Mouse (Mus musculus): Measurements from ENCODE around the gene Ahsg. TPM values are rescaled to one million over a fixed set of nuclear protein-coding genes. Genes with fewer than 3 reads are reported as not detected.
A peak's percentile ranks its signal among the peaks of the same experiment; 100 is the strongest.

Gene Ahsg
- 32.5 and 114 TPM in 2 replicates for polyA plus RNA-seq (2015; fragmentation: Nextera tagmentation; extraction: Ambion mirVana)

GRCm38 (mm10) chr16:22890683-22891510 is at the start of gene Ahsg:
Gene Ahsg (plus strand): TSS chr16:22891277.
- WGBS: 79% methylated on average over 11 of the region's 11 CpGs

GRCm38 (mm10) chr16:22842871-22843270 is 48.2 kb upstream of the Ahsg start:
- no peak overlapping the region for H3K9ac ChIP-seq
- H3K4me1 ChIP-seq: peaks cover 4% of the 10 kb centered on the region; the same call in 1 of the 2 replicates
- no peak overlapping the region for H3K4me3 ChIP-seq (replicated peaks)
- ATAC-seq (ENCODE audit: insufficient read depth, low FRiP score, low read depth): peak; percentile 82
- H3K27me3 ChIP-seq (replicated peaks): no peaks in the 10 kb centered on the region
- no peak overlapping the region for H3K4me2 ChIP-seq
- 78% methylated on average over 5 of the region's 5 CpGs for WGBS
- no peaks in the 10 kb centered on the region for H3K9me3 ChIP-seq
- peaks cover 8% of the 10 kb centered on the region for H3K36me3 ChIP-seq
- H3K27ac ChIP-seq: no peak overlapping the region

More at GRCm38 (mm10) chr16:22890683-22891510, at the start of gene Ahsg:
- no peak within 1 kb of the TSS for H3K4me3 ChIP-seq (replicated peaks)
- H3K27me3 ChIP-seq (replicated peaks): no peaks in the 10 kb centered on the region
- no peak within 1 kb of the TSS for H3K27ac ChIP-seq
- H3K4me2 ChIP-seq: no peak within 1 kb of the TSS
- ATAC-seq (ENCODE audit: insufficient read depth, low FRiP score, low read depth): no peak
- H3K36me3 ChIP-seq: no peaks in the 10 kb centered on the region
- H3K9ac ChIP-seq: no peak within 1 kb of the TSS
- no peaks in the 10 kb centered on the region for H3K4me1 ChIP-seq
- H3K9me3 ChIP-seq: no peaks in the 10 kb centered on the region

DNA sequence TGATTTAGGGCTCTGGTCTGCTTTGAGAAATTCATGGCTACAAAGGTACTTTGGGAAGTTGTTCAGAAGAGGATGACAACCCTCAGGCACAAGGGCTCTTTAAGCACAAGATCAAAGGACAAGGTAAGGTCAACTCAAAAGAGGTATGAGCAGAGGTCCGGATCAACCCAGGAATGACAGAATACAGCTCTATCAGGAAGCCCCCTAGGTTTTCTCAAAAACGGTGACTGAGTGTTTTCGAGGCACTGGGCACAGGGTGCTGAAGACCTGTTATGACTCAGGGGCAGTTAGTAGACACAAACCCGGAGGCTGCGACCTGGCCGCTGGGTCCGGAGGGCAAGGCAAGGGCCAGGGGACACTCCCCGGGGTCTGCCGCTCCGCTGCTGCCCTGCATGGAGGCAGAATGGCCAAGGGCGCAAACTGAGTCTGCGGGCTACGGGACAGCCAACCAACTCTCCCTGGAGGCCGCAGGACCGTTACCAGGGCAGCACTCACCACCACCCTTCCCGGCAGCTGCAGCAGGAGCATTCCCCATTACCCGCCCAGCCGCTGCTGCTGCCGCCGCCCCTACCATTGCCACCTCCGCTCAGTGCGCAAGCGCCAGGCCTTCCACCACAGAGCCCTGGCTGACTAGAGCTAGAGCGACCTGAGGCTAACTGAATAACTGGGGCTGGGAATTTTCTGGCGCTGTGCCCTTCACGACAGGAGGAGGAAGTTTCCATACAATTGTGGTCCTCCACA is 46.8 kb upstream of the Ahsg start:
- Histone ChIP-seq H3K27me3 (replicated peaks) (no peaks in the 10 kb centered on the region), H3K4me3 (replicated peaks) (peak overlapping the region; percentile 54), H3K9me3 (no peaks in the 10 kb centered on the region), H3K27ac (peak overlapping the region; percentile 40; the same call in 1 of the 2 replicates), H3K4me1 (peaks cover 4% of the 10 kb centered on the region; the same call in 1 of the 2 replicates), H3K9ac (peak overlapping the region; percentile 63), H3K36me3 (peaks cover 8% of the 10 kb centered on the region), H3K4me2 (peak overlapping the region; percentile 88)
- peak; percentile 88 for ATAC-seq (ENCODE audit: insufficient read depth, low FRiP score, low read depth)
- WGBS: 8% methylated on average over 26 of the region's 26 CpGs

DNA sequence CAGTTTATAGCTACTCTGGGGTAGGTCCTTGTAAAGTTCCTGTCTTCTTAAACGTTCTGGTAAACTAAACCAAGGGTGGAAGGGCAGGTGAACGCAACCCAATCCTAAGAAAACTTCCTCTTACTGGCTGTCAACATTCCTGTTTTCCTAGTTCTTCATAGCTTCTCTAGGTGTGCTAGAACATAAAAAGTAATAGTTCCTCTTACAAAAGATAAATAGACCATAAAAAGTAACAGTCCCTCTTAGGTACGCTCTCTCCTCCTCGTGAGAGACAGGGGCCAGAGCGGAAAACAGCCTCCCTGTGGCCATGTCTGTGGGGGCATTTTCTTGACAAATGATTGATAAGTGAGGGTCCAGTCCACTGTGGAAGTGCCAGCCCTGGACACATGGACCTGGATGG is 46.2 kb upstream of the Ahsg start:
- Histone ChIP-seq H3K36me3 (peaks cover 6% of the 10 kb centered on the region), H3K4me1 (peaks cover 4% of the 10 kb centered on the region; the same call in 1 of the 2 replicates), H3K27me3 (replicated peaks) (no peaks in the 10 kb centered on the region), H3K4me2 (peak overlapping the region; percentile 88), H3K27ac (peak overlapping the region; percentile 40; the same call in 1 of the 2 replicates), H3K9ac (no peak overlapping the region), H3K9me3 (no peaks in the 10 kb centered on the region), H3K4me3 (replicated peaks) (peak overlapping the region; percentile 54)
- ATAC-seq (ENCODE audit: insufficient read depth, low FRiP score, low read depth): no peak
- 57% methylated on average over 5 of the region's 5 CpGs for WGBS

GRCm38 (mm10) chr16:22845481-22845880 is 45.6 kb upstream of the Ahsg start:
- H3K4me2 ChIP-seq: no peak overlapping the region
- ATAC-seq (ENCODE audit: insufficient read depth, low FRiP score, low read depth): no peak
- no peaks in the 10 kb centered on the region for H3K27me3 ChIP-seq (replicated peaks)
- H3K4me3 ChIP-seq (replicated peaks): no peak overlapping the region
- H3K36me3 ChIP-seq: no peaks in the 10 kb centered on the region; the same call in 1 of the 2 replicates
- 81% methylated on average over 4 of the region's 4 CpGs for WGBS
- no peaks in the 10 kb centered on the region for H3K9me3 ChIP-seq
- peaks cover 4% of the 10 kb centered on the region; the same call in 1 of the 2 replicates for H3K4me1 ChIP-seq
- no peak overlapping the region for H3K27ac ChIP-seq
- no peak overlapping the region for H3K9ac ChIP-seq

DNA sequence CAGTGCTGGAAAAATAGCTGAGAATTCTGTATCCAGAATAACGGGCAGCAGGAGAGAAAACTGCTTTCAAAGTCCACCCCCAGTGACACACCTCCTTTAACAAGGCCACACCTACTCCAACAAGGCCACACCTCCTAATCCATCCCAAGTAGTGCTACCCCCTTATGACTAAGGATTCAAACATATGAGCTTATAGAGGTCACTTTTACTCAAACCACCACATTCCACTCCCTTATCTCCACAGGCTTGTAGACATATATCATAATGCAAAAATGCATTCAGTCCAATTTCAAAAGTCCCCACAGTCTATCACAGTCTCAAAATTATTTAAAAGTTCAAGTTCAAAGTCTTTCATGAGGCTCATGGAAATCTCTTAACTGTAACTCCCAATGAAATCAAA is 43.4 kb upstream of the Ahsg start:
- no peaks in the 10 kb centered on the region for H3K9me3 ChIP-seq

DNA sequence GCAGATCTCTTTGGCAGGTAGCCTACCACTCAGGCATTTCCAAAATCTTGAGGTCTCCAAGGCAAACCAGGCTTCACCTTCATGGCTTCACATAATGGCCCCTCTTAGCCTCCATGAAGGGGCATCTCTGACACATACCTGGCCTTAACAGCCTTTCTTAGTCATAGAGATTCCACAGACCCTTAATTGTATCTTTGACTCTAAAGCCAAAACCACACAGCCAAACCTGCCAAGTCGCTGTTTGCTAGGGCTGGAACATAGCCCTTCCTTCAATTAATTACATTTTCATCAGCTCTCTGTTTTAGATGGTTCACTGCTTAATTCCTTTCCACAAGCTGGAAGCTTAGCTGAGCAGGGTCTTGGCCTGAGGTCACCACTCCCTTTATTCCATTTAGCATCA is 42.7 kb upstream of the Ahsg start:
- Histone ChIP-seq H3K4me1 (peaks cover 4% of the 10 kb centered on the region; the same call in 1 of the 2 replicates), H3K27me3 (replicated peaks) (no peaks in the 10 kb centered on the region), H3K9ac (no peak overlapping the region), H3K9me3 (no peaks in the 10 kb centered on the region), H3K4me2 (no peak overlapping the region), H3K4me3 (replicated peaks) (no peak overlapping the region), H3K27ac (no peak overlapping the region), H3K36me3 (no peaks in the 10 kb centered on the region)
- 73% methylated on average over 1 of the region's 1 CpGs for WGBS
- no peak for ATAC-seq (ENCODE audit: insufficient read depth, low FRiP score, low read depth)

More for the DNA sequence above, 43.4 kb upstream of the Ahsg start:
- 94% methylated on average over 1 of the region's 1 CpGs for WGBS
- H3K9ac ChIP-seq: no peak overlapping the region
- ATAC-seq (ENCODE audit: insufficient read depth, low FRiP score, low read depth): no peak
- H3K27ac ChIP-seq: no peak overlapping the region
- peaks cover 4% of the 10 kb centered on the region; the same call in 1 of the 2 replicates for H3K4me1 ChIP-seq
- H3K27me3 ChIP-seq (replicated peaks): no peaks in the 10 kb centered on the region
- H3K36me3 ChIP-seq: no peaks in the 10 kb centered on the region
- no peak overlapping the region for H3K4me2 ChIP-seq
- no peak overlapping the region for H3K4me3 ChIP-seq (replicated peaks)

DNA sequence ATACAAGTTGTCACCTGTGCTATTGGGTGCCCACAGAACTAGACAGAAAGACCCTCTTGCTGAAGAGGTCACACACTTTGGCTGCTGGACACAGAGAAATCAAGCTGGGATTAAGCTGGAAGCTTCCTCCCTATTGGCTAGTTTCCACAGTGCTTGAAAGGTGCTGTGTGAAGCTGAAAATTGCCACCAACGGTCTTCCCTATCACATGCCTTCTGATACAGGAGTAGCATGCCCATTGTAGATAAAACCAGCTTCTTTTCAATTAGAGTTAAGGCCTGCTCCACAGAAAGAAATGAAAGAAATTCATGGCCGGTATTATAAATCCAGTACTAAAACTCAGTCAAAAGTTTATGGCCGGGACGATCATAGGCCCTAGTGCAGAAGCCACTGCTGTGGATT is 38.4 kb upstream of the Ahsg start:
- no peaks in the 10 kb centered on the region for H3K4me1 ChIP-seq
- H3K4me2 ChIP-seq: no peak overlapping the region
- WGBS: 91% methylated on average over 4 of the region's 4 CpGs
- H3K9ac ChIP-seq: no peak overlapping the region
- H3K36me3 ChIP-seq: no peaks in the 10 kb centered on the region
- no peaks in the 10 kb centered on the region for H3K9me3 ChIP-seq
- H3K27me3 ChIP-seq (replicated peaks): no peaks in the 10 kb centered on the region
- no peak overlapping the region for H3K4me3 ChIP-seq (replicated peaks)
- no peak for ATAC-seq (ENCODE audit: insufficient read depth, low FRiP score, low read depth)
- no peak overlapping the region for H3K27ac ChIP-seq

GRCm38 (mm10) chr16:22856773-22857172 is 34.3 kb upstream of the Ahsg start:
- peak overlapping the region; percentile 100 for H3K4me3 ChIP-seq (replicated peaks)
- H3K9ac ChIP-seq: peak overlapping the region; percentile 36; the same call in 1 of the 2 replicates
- H3K9me3 ChIP-seq: no peaks in the 10 kb centered on the region
- no peaks in the 10 kb centered on the region for H3K27me3 ChIP-seq (replicated peaks)
- H3K4me1 ChIP-seq: peaks cover 7% of the 10 kb centered on the region
- H3K4me2 ChIP-seq: peak overlapping the region; percentile 64
- H3K36me3 ChIP-seq: no peaks in the 10 kb centered on the region
- 7% methylated on average over 9 of the region's 9 CpGs for WGBS
- ATAC-seq (ENCODE audit: insufficient read depth, low FRiP score, low read depth): no peak
- H3K27ac ChIP-seq: peak overlapping the region; percentile 78

DNA sequence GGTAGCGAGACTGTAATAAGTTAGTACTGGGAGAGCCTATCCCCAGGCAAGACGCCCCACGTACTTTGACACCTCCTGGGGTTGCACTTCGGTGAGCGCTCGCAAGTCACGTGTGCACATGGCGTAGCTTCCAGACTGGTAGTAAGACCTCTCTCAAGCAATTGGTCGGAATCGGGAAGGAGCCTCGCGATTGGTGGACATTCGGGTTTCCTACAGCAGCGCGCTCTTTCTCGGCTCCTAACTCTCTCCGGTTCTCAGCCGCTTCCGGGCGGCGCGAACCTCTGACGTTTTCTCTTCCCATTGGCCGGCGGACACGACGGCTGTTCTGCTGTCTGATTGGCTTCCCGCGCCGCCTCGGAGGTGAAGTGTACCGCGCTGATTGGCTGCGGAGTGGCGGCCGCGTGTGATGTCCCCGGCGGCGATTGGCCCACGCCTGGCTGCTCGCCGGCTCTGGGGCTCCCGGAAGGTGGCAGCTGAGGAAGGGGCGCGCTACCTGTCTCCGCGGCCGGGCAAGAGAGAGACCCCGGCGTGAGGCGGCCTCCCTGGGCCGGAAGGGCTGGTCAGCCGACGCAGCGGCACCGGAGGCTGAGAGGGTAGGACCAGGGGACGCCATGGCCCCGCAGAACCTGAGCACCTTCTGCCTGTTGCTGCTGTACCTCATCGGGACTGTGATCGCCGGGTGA is 33.5 kb upstream of the Ahsg start, which contains the start of the genes Tbccd1 and Dnajb11:
Gene Tbccd1, minus strand, starts transcription at position 239 of the 683 bp plus-strand sequence.
Gene Dnajb11, plus strand, starts transcription at position 415 of the 683 bp plus-strand sequence.
- WGBS: under 1% methylated on average over 62 of the region's 62 CpGs
- peak within 1 kb of the TSS; percentile 100 for H3K4me3 ChIP-seq (replicated peaks)
- H3K9me3 ChIP-seq: no peaks in the 10 kb centered on the region
- peak within 1 kb of the TSS; percentile 87 for H3K4me2 ChIP-seq
- H3K27me3 ChIP-seq (replicated peaks): no peaks in the 10 kb centered on the region
- H3K9ac ChIP-seq: peak within 1 kb of the TSS; percentile 89
- no peaks in the 10 kb centered on the region for H3K36me3 ChIP-seq
- peaks cover 7% of the 10 kb centered on the region for H3K4me1 ChIP-seq
- peak; percentile 98 for ATAC-seq (ENCODE audit: insufficient read depth, low FRiP score, low read depth)
- H3K27ac ChIP-seq: peak within 1 kb of the TSS; percentile 78

GRCm38 (mm10) chr16:22872397-22872796 is 18.7 kb upstream of the Ahsg start:
- ATAC-seq (ENCODE audit: insufficient read depth, low FRiP score, low read depth): no peak
- WGBS: 92% methylated on average over 8 of the region's 8 CpGs
- peaks cover 40% of the 10 kb centered on the region for H3K36me3 ChIP-seq
- no peak overlapping the region for H3K4me2 ChIP-seq
- H3K27ac ChIP-seq: no peak overlapping the region
- no peaks in the 10 kb centered on the region for H3K9me3 ChIP-seq
- no peak overlapping the region for H3K4me3 ChIP-seq (replicated peaks)
- no peak overlapping the region for H3K9ac ChIP-seq
- no peaks in the 10 kb centered on the region for H3K4me1 ChIP-seq
- no peaks in the 10 kb centered on the region for H3K27me3 ChIP-seq (replicated peaks)

All from stomach, embryonic 15.5 days (tissue).